Mouse (Mus musculus) CH12F3 (cell line): ENCODE results near the gene Fam171a2.

Source experiments
- in situ Hi-C: fragments of 300-500 bp; cut with MboI; formaldehyde crosslinking; loops from 2 replicates; pipeline ENCODE4 v1.14.3; 2020; ENCODE audit warnings: low sequenced_read_pairs

Gene Fam171a2

DNA sequence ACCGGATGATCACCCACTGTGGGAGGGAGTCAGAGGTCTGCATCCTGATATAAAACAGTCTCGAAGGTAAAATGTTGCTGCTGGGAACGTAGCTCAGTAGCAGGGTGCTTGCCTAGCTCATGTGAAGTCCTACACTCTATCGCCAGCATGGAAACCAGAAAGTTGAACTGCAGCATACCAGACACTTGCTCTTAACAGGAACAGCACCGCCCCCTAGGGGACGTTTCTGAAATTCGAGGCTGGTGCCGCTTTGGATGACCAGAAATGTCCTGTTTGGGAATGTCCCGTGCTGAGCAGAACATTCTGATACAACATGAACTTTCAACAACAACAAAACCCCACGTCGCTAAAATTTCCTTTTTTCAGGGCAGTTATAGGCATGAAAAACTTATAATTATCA lies 35.8 kb downstream of the Fam171a2 start:
- in situ Hi-C loops = loop anchor here (5.0 kb wide), 1 partner anchor 109 kb away; no protein-coding TSS in a partner anchor

DNA sequence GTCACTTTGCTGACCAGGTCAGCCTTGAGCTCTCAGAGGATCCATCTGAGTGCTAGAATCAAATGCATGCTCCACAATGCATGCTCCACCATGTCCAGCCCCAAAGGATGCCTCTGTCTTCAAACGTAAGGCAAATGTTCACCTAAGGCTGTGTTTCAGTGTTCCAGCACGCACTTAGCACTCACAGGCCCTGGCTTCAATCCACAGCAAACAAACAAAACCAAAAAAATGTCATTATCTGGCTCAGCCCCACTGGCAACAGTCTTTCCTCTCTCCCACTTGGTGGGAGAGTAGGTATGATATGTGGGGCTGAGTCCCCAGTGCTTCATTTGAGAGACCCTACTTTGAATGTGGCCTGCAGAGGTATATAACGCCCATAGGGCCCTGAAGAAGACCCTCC lies 36.4 kb downstream of the Fam171a2 start:
- in situ Hi-C loops = loop anchor here (5.0 kb wide), 1 partner anchor 109 kb away; no protein-coding TSS in a partner anchor

- in situ Hi-C loops = loop anchor here (5.0 kb wide), 1 partner anchor 108 kb away; no protein-coding TSS in a partner anchor
These were observed 37.1 kb downstream of the Fam171a2 start for GRCm38 (mm10) chr11:102410345-102410744.

GRCm38 (mm10) chr11:102409795-102410330 lies 37.6 kb downstream of the Fam171a2 start:
- in situ Hi-C loops = loop anchor here (5.0 kb wide), 2 partner anchors 88 to 108 kb away; no protein-coding TSS in a partner anchor

- in situ Hi-C loops = loop anchor here (5.0 kb wide), 1 partner anchor 87 kb away; no protein-coding TSS in a partner anchor
These were observed 38.3 kb downstream of the Fam171a2 start for GRCm38 (mm10) chr11:102408888-102409794.

DNA sequence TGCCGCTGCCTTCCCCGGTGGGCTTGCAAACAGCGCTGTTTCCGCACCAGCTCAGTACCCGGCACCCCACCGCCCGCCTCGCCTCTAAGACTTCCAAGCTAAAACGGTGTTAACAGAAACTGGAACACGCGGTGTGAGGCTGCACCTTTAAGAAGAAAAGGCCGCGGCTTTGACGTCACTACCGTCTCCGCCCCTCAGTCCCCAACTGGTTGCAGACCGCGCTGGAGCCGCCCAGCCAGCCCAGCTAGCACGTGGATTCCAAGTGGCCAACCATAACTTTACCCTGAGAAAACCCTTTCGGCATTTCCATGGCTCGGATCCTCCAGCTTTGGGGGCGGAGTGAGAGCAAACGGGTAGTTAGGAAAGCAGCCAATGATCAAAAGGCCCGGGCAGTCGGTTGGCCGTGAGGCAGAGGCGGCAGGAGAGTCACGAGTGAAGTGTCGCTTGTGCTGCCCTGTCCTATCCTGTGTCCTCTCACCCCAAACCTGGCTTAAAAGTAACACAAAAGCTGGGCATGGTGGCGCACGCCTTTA lies 39.1 kb downstream of the Fam171a2 start:
- in situ Hi-C loops = loop anchor here (5.0 kb wide), 1 partner anchor 86 kb away; no protein-coding TSS in a partner anchor

DNA sequence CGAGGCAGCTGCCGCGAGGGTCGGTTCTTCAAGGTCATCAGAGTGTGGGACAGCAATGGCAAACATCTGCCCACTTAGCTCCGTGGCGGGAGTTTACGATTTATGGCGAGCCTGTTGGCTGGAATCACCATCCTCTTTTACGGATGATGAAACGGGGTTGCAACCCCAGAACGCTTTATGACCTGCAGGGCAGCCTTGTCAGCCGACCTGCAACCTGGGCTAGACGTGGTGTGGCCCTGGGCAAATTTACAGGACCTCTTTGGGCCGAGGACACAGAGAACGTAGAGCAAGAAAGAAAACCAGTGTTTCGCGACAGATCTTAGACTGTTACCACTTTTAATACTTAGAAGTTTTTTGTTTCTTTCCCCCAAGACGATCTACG lies 39.7 kb downstream of the Fam171a2 start, which contains the start of gene Slc25a39:
Gene Slc25a39, minus strand, starts transcription at position 113 of the 382 bp plus-strand sequence.
- in situ Hi-C loops = loop anchor here (5.0 kb wide), 1 partner anchor 86 kb away; no protein-coding TSS in a partner anchor

DNA sequence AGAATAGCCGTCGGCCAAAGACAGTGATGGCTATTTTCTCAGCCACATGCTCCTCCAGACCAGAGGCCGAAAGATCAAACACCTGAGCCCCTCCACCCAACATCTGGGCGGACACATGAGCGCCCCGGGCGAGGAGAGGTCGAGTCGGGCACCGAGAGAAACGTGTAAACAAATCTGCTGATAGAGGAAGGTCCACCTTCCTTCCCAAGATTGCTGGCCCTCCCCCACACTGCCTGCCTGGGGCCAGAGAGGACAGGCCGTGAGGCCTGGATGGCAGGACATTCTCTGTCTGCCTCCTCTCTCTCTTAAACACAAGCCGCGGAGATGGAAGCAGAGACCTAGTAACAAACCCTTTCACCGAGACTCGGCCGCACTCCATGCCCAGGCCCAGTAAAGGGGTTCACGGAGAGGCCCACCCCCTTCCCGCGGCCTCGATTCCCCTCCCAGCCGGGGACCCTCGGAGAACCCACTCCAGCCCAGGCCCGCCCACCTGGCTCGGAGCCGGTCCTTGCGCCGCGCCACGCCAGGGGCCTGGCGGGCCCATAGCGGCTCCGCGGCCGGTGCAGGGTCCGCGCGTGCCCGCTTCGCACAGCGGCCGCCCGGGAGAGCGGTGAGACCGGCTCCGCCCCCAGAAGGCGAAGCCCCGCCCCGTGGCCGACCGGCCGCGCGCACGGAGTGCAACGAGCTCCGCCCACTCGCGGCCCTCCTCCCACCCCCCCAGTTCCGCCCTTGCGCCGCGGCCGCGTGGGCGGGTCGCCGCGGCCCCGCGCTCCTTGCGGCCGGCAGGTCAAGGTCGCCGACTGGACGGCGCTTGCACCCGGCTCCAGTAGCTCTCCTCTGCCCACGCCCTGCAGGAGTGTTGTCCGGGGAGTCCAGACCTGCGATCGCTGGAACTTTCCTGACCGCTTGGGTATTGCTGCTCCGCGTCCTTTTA lies 40.3 kb downstream of the Fam171a2 start:
- in situ Hi-C loops = loop anchor here (5.0 kb wide), 1 partner anchor 85 kb away; no protein-coding TSS in a partner anchor

- in situ Hi-C loops = loop anchor here (5.0 kb wide), 1 partner anchor 84 kb away; no protein-coding TSS in a partner anchor
These were observed 41.1 kb downstream of the Fam171a2 start for GRCm38 (mm10) chr11:102406401-102406800.

GRCm38 (mm10) chr11:102405544-102406285 lies 41.8 kb downstream of the Fam171a2 start:
- in situ Hi-C loops = loop anchor here (5.0 kb wide), 1 partner anchor 83 kb away; no protein-coding TSS in a partner anchor

DNA sequence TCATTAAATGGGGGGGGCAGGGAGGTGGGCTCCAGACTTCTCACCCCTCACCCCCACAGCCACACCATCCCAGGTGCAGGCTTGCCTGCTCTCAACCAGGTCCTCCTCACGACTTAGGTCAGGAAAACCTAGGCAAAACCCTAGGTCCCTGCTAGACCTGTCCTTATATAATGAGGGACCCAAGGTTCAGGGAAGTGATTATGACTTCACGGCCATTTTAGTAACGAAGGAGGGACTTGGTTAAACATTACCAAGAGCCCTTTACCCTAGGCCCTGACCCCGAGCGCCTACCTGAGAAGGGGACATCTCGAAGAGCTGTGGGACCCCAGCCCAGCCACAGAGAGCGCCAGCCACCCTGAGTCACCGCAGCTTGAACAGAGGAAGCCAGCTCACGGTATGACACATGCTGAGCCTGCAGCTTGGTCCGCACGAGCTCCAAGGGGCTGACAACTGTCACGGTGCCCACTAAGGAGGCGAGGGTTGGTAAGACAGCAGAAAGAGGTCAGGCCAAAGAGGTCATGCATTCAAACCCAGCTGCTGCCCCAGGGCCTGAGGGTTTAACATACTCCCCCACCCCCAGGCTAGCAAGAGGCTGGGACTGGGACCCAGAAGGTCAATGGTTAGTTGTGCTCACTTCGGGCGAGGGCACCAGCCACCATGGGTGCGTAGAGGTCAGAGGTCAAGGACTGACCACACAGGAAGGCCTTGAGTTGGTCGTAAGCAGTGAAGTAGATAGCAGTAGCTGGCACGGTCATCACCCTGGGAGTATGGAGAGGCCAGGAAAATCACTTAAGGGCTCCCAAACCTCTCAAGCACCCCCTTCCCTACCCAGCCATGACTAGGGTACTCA lies 43.1 kb downstream of the Fam171a2 start:
- in situ Hi-C loops = loop anchor here (5.0 kb wide), 1 partner anchor 82 kb away; no protein-coding TSS in a partner anchor

GRCm38 (mm10) chr11:102403657-102404056 lies 43.8 kb downstream of the Fam171a2 start:
- in situ Hi-C loops = no loop called here

DNA sequence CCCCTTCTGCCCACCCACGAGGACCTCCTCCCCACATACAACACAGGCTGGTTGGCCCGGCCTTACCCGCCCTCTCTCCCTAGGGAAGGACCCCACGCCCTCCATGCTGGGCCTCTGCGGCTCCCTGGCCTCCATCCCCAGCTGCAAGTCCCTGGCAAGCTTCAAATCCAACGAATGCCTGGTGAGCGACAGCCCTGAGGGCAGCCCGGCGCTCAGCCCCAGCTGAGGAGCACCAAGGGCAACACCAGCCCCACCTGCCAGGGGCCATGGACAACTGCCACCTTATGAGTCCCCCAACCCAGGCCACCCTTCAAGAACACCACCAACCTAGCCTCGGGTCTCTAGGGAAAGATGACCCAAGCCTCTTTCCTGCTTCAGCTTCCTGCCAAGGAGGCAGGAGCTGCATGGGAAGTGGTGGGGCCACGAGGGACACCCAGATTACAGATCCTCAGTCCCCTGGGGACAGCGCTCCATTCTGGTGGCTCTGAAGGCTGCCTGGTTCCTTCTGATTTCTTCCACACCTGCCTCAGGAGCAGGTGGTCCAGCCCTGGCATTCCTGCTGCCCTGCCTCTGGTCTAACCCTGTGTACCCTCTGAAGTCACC lies 45.5 kb downstream of the Fam171a2 start:
- in situ Hi-C loops = no loop called here

DNA sequence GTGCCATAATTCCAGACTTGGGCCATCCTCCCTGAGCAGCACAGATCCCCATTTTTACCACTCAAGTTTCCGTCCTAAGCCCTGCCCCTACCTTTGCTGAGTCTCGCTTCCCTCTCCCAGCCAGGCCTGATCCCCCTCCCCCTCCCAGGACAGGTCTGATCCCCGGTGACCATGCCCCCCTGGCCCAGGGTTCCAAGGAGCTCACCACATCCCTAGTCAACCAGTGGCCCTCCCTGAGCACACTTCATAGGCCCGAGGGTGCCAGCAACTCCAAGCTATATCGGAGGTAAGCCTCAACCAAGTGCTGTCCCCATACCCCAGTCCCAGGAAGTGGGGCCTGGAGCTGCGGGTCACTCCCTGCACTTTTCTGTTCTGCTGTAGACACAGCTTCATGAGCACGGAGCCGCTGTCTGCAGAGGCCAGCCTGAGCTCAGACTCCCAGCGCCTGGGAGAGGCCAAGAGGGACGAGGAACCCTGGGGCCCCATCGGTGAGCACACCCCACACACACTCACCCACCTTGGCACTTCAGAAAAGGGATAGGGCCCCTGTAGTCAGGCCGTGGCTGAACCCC lies 46.9 kb downstream of the Fam171a2 start:
- in situ Hi-C loops = no loop called here

DNA sequence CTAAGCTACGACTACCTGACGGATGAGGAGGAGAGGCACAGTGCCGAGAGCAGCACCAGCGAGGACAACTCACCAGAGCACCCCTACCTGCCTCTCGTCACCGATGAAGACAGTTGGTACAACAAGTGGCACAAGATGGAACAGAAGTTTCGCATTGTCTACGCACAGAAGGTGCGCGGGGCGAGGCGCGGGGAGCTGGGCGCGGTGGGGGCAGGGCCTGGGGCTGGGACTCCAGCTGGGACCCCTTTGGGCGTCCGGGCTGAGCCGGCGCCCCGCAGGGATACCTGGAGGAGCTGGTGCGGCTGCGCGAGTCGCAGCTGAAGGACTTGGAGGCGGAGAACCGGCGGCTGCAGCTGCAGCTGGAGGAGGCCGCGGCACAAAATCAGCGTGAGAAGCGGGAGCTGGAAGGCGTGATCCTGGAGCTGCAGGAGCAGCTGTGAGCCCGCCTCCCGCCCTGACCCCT lies 47.8 kb downstream of the Fam171a2 start:
- in situ Hi-C loops = no loop called here

- in situ Hi-C loops = no loop called here
These were observed 48.4 kb downstream of the Fam171a2 start for GRCm38 (mm10) chr11:102399107-102399506.

DNA sequence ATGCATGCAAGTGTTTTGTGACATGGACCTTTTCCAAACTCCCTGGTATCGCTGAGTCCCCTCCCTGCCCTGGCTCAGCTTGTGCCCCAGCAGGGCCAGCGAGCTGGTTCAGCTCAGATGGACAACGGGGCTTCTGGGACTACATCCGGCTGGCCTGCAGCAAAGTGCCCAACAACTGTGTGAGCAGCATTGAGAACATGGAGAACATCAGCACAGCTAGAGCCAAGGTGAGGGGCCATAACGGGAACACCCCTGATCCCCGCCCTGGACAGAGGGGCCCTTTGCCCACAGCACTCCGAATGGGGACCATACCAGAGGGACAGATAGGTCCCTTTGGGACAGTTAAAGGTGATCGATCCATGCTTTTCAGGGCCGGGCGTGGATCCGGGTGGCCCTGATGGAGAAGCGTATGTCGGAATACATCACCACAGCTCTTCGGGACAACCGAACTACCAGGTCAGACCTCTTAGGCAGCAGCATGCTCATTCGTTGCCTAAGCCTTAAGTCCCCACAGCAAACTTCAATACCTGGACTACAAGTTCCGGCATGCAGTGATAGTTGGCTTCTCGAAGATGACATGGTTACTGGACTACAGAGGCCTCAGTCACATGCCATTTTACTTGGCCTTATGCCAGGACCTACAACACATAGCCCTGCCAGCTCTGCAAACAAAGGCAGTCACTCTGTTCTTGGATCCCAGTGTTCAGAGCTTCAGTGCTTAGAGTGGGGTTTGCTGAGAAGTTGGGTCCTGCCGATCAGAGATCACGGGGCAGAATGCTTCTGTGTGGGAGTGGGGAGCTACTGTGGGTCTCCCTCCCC lies 49.3 kb downstream of the Fam171a2 start:
- in situ Hi-C loops = no loop called here
